Mouse (Mus musculus): ENCODE results near the gene Pgghg. TPM values are rescaled to one million over a fixed set of nuclear protein-coding genes. Genes with fewer than 3 reads are reported as not detected.

Gene Pgghg
- total RNA-seq, 4 experiments from 2014 or later = 3.8 to 5.3 (median 4.3) TPM

- no peak for DNase-seq (ENCODE audit: low spot score)
These were observed 18.0 kb upstream of the Pgghg start for GRCm38 (mm10) chr7:140923070-140923775.

- no peak for DNase-seq (ENCODE audit: low spot score)
These were observed 14.0 kb upstream of the Pgghg start for GRCm38 (mm10) chr7:140927181-140927580.

- DNase-seq (ENCODE audit: low spot score) = no peak
These were observed 2.8 kb upstream of the Pgghg start for GRCm38 (mm10) chr7:140938436-140938835.

- no peak for DNase-seq (ENCODE audit: low spot score)
These were observed 2.3 kb upstream of the Pgghg start for GRCm38 (mm10) chr7:140938896-140939295.

- DNase-seq (ENCODE audit: low spot score) = no peak
These were observed 1.5 kb upstream of the Pgghg start for GRCm38 (mm10) chr7:140939669-140940171.

- DNase-seq (ENCODE audit: low spot score) = no peak
These were observed 1.1 kb downstream of the Pgghg start for GRCm38 (mm10) chr7:140942341-140942740.

GRCm38 (mm10) chr7:140942811-140943210 is 1.6 kb downstream of the Pgghg start:
- no peak for DNase-seq (ENCODE audit: low spot score)

GRCm38 (mm10) chr7:140943356-140943755 is 2.2 kb downstream of the Pgghg start:
- DNase-seq (ENCODE audit: low spot score) = no peak

GRCm38 (mm10) chr7:140944236-140944635 is 3.0 kb downstream of the Pgghg start:
- DNase-seq (ENCODE audit: low spot score) = no peak

GRCm38 (mm10) chr7:140945247-140945646 is 4.1 kb downstream of the Pgghg start:
- DNase-seq (ENCODE audit: low spot score) = no peak

GRCm38 (mm10) chr7:140946311-140946710 is 5.1 kb downstream of the Pgghg start:
- no peak for DNase-seq (ENCODE audit: low spot score)

- DNase-seq (ENCODE audit: low spot score) = peak; percentile 62
These were observed 5.8 kb downstream of the Pgghg start for GRCm38 (mm10) chr7:140946980-140947379.

GRCm38 (mm10) chr7:140948161-140948560 is 7.0 kb downstream of the Pgghg start:
- DNase-seq (ENCODE audit: low spot score) = no peak

GRCm38 (mm10) chr7:140949255-140949654 is 8.1 kb downstream of the Pgghg start:
- no peak for DNase-seq (ENCODE audit: low spot score)

- DNase-seq (ENCODE audit: low spot score) = no peak
These were observed 8.8 kb downstream of the Pgghg start, which contains the start of gene Ifitm5 for GRCm38 (mm10) chr7:140949824-140950530. Gene Ifitm5 (minus strand): TSS chr7:140950291.

- DNase-seq (ENCODE audit: low spot score) = peak; percentile 71
These were observed 9.9 kb downstream of the Pgghg start for GRCm38 (mm10) chr7:140951051-140951450.

GRCm38 (mm10) chr7:140951765-140952164 is 10.6 kb downstream of the Pgghg start:
- no peak for DNase-seq (ENCODE audit: low spot score)

GRCm38 (mm10) chr7:140952441-140952840 is 11.2 kb downstream of the Pgghg start:
- DNase-seq (ENCODE audit: low spot score) = no peak

- DNase-seq (ENCODE audit: low spot score) = no peak
These were observed 11.9 kb downstream of the Pgghg start for GRCm38 (mm10) chr7:140953133-140953532.

- no peak for DNase-seq (ENCODE audit: low spot score)
These were observed 12.9 kb downstream of the Pgghg start for GRCm38 (mm10) chr7:140953800-140954732.

GRCm38 (mm10) chr7:140954733-140955071 is 13.5 kb downstream of the Pgghg start:
- no peak for DNase-seq (ENCODE audit: low spot score)

GRCm38 (mm10) chr7:140955342-140955741 is 14.2 kb downstream of the Pgghg start:
- DNase-seq (ENCODE audit: low spot score) = no peak
